Mouse (Mus musculus): ENCODE results near the gene A630001G21Rik. TPM values are rescaled to one million over a fixed set of nuclear protein-coding genes. Genes with fewer than 3 reads are reported as not detected.

The A630001G21Rik gene
- polyA plus RNA-seq, 1 experiment from 2014 or later = 0.94 TPM

- Histone ChIP-seq H3K36me3 (ENCODE audit: control insufficient read depth, insufficient read depth, low read length) (no peaks in the 10 kb centered on the region), H3K4me1 (ENCODE audit: control insufficient read depth, insufficient read depth, low read length) (0 out of 2 replicates have a peak, but pooled peaks cover 7% of the 10 kb centered on the region), H3K9ac (ENCODE audit: low read length) (no peak overlapping the region), H3K4me2 (ENCODE audit: low read depth) (no peak overlapping the region), H3K4me3 (ENCODE audit: low read depth, low read length) (no peak overlapping the region), H3K27ac (ENCODE audit: low read depth, low read length) (no peak overlapping the region), H3K27me3 (ENCODE audit: control insufficient read depth, insufficient read depth, low read length) (no peaks in the 10 kb centered on the region), H3K9me3 (ENCODE audit: control insufficient read depth, low read length) (no peaks in the 10 kb centered on the region)
- 82% methylated on average over 3 of the region's 3 CpGs for WGBS
- no peak for ATAC-seq (ENCODE audit: insufficient read depth, low FRiP score, low TSS enrichment)
- no peak for DNase-seq (ENCODE audit: low spot score)
Observed at GRCm38 (mm10) chr1:85790565-85790964, 12.1 kb upstream of the A630001G21Rik start.

DNA sequence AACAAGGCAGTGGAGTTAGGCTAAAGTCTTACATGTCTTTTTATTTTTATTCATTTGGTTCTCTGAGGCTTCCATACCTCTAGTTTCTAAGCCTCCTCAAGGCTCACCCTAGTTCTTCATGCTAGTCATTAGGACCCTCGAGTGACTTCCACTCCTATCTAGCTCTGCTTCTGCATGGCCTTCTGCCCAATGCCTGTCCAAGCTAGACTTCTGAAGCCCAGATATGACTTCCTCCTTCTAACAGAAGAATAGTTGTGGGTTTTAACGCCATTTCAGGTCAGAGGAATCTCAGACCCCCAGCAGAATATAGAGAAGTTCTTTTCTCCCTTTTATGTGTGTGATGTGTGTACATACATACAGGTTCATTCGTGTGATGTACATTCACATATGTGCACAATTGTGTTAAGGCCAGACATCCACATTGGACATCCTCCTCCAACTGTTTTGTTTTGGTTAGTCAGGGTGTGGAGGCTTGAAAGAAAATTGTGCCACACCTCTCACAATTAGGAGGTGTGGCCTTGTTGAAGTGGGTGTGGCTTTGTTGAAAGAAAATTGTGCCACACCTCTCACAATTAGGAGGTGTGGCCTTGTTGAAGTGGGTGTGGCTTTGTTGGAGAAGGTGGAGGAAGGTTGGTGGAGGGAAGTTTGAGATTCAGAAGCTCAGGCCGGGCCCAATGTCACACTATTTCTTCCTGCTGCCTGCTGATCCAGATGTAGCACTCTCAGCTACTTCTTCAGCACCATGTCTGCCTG lies 1.2 kb upstream of the A630001G21Rik start:
- WGBS = 79% methylated on average over 4 of the region's 4 CpGs
- Histone ChIP-seq H3K9ac (ENCODE audit: low read length) (no peak overlapping the region), H3K4me1 (ENCODE audit: control insufficient read depth, insufficient read depth, low read length) (no peaks in the 10 kb centered on the region), H3K27ac (ENCODE audit: low read depth, low read length) (no peak overlapping the region), H3K36me3 (ENCODE audit: control insufficient read depth, insufficient read depth, low read length) (no peaks in the 10 kb centered on the region), H3K4me2 (ENCODE audit: low read depth) (no peak overlapping the region), H3K27me3 (ENCODE audit: control insufficient read depth, insufficient read depth, low read length) (no peaks in the 10 kb centered on the region), H3K9me3 (ENCODE audit: control insufficient read depth, low read length) (no peaks in the 10 kb centered on the region), H3K4me3 (ENCODE audit: low read depth, low read length) (no peak overlapping the region)
- ATAC-seq (ENCODE audit: insufficient read depth, low FRiP score, low TSS enrichment) (no peak), DNase-seq (ENCODE audit: low spot score) (no peak)

DNA sequence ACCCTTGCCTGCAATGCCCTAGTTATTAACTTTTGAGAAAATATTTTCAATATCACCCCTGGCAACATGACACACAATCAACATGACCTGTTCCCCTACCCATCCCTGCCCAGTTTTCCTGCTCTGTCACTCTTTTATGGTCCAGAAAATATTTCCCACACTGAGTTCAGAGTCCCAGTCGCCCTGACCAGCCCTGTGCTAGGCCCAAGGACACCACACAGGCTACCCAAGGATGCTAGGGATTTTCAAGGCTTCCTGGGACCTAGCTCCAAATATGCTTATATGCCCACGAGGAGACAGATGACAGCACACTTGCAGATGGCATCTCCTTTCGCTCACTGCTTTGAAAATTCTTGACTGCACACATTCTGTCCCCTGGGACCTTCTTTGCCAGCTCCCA lies 569 bp upstream of the A630001G21Rik start:
- Histone ChIP-seq H3K27me3 (ENCODE audit: control insufficient read depth, insufficient read depth, low read length) (no peaks in the 10 kb centered on the region), H3K27ac (ENCODE audit: low read depth, low read length) (no peak overlapping the region), H3K9ac (ENCODE audit: low read length) (no peak overlapping the region), H3K4me1 (ENCODE audit: control insufficient read depth, insufficient read depth, low read length) (no peaks in the 10 kb centered on the region), H3K9me3 (ENCODE audit: control insufficient read depth, low read length) (no peaks in the 10 kb centered on the region), H3K4me3 (ENCODE audit: low read depth, low read length) (no peak overlapping the region), H3K36me3 (ENCODE audit: control insufficient read depth, insufficient read depth, low read length) (no peaks in the 10 kb centered on the region), H3K4me2 (ENCODE audit: low read depth) (no peak overlapping the region)
- WGBS = 63% methylated on average over 3 of the region's 3 CpGs
- DNase-seq (ENCODE audit: low spot score) (no peak), ATAC-seq (ENCODE audit: insufficient read depth, low FRiP score, low TSS enrichment) (no peak)

DNA sequence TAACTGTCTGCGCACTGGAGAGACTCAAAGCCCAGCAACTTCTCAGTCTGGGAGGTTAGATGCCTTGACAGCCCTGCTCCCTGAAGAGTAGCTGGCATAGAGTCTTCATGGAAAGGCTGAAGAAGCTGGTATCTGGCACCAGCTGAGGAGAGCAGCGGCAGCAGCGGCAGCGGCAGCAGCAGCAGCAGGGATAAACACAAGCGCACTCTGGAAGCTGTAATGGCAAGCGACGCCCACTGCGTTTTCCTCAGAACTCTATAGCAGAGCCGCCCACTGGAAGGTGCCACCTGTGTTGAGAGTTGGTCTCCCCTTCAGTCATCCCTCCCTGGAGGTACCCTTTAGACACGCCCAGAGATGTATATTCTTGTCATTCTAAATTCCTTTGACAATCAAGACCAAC lies 2.3 kb downstream of the A630001G21Rik start:
- no peaks in the 10 kb centered on the region for H3K27me3 ChIP-seq (ENCODE audit: control insufficient read depth, insufficient read depth, low read length)
- no peak overlapping the region for H3K9ac ChIP-seq (ENCODE audit: low read length)
- no peak overlapping the region for H3K4me2 ChIP-seq (ENCODE audit: low read depth)
- WGBS = 61% methylated on average over 10 of the region's 10 CpGs
- no peaks in the 10 kb centered on the region for H3K36me3 ChIP-seq (ENCODE audit: control insufficient read depth, insufficient read depth, low read length)
- H3K9me3 ChIP-seq (ENCODE audit: control insufficient read depth, low read length) = no peaks in the 10 kb centered on the region
- H3K4me3 ChIP-seq (ENCODE audit: low read depth, low read length) = no peak overlapping the region
- no peaks in the 10 kb centered on the region for H3K4me1 ChIP-seq (ENCODE audit: control insufficient read depth, insufficient read depth, low read length)
- ATAC-seq (ENCODE audit: insufficient read depth, low FRiP score, low TSS enrichment) (no peak), DNase-seq (ENCODE audit: low spot score) (no peak)
- no peak overlapping the region for H3K27ac ChIP-seq (ENCODE audit: low read depth, low read length)

DNA sequence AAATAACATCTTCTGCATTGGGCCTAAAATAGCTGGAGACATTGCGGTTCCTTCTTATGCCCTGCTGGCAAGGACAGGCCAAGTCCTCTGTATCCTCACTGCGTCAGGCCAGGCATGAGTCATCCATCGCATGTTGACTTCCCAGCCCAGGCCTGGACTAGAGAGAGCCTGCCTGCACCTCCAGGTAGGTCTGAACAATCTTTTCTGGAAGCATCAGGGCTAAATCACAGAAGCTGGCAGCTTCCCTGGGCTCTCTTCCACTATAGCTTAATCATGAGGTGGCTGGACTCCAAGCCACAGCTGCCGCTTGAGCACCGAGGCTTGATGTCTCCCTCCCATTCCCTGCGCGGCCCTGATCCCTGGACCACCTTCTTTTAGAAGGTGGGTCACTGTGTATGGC lies 3.3 kb downstream of the A630001G21Rik start:
- ATAC-seq (ENCODE audit: insufficient read depth, low FRiP score, low TSS enrichment) = no peak

DNA sequence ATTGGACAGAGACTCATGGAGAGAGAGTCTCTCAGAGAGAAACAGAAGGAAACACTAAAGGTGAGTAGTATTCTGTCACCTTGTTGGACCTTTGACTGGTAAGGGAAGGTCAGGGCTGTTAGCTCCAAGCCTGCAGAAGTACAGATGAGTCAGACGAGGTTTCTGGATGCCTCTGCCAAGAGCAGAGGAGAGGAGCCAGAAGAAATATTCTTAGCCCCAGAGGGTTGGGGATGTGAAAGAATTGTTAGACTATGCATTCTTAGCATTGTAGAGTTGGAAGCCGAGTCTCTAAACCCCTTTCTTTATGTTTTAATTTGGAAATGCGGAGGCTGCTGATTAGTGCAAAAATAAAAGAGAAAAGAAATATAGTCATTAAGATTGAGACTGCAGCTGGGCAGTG lies 6.5 kb downstream of the A630001G21Rik start:
- H3K27ac ChIP-seq (ENCODE audit: low read depth, low read length) = no peak overlapping the region
- no peak for ATAC-seq (ENCODE audit: insufficient read depth, low FRiP score, low TSS enrichment)
- no peaks in the 10 kb centered on the region for H3K27me3 ChIP-seq (ENCODE audit: control insufficient read depth, insufficient read depth, low read length)
- H3K9ac ChIP-seq (ENCODE audit: low read length) = no peak overlapping the region
- H3K4me3 ChIP-seq (ENCODE audit: low read depth, low read length) = no peak overlapping the region
- H3K4me1 ChIP-seq (ENCODE audit: control insufficient read depth, insufficient read depth, low read length) = no peaks in the 10 kb centered on the region
- H3K9me3 ChIP-seq (ENCODE audit: control insufficient read depth, low read length) = no peaks in the 10 kb centered on the region
- 85% methylated on average over 3 of the region's 3 CpGs for WGBS
- no peaks in the 10 kb centered on the region for H3K36me3 ChIP-seq (ENCODE audit: control insufficient read depth, insufficient read depth, low read length)
- no peak overlapping the region for H3K4me2 ChIP-seq (ENCODE audit: low read depth)
- DNase-seq (ENCODE audit: low spot score) = no peak

More for the DNA sequence above, 3.3 kb downstream of the A630001G21Rik start:
- no peaks in the 10 kb centered on the region for H3K4me1 ChIP-seq (ENCODE audit: control insufficient read depth, insufficient read depth, low read length)
- H3K4me2 ChIP-seq (ENCODE audit: low read depth) = no peak overlapping the region
- no peaks in the 10 kb centered on the region for H3K9me3 ChIP-seq (ENCODE audit: control insufficient read depth, low read length)
- no peak overlapping the region for H3K4me3 ChIP-seq (ENCODE audit: low read depth, low read length)
- no peak for DNase-seq (ENCODE audit: low spot score)
- no peaks in the 10 kb centered on the region for H3K27me3 ChIP-seq (ENCODE audit: control insufficient read depth, insufficient read depth, low read length)
- WGBS = 86% methylated on average over 7 of the region's 7 CpGs
- no peak overlapping the region for H3K27ac ChIP-seq (ENCODE audit: low read depth, low read length)
- no peaks in the 10 kb centered on the region for H3K36me3 ChIP-seq (ENCODE audit: control insufficient read depth, insufficient read depth, low read length)
- H3K9ac ChIP-seq (ENCODE audit: low read length) = no peak overlapping the region

DNA sequence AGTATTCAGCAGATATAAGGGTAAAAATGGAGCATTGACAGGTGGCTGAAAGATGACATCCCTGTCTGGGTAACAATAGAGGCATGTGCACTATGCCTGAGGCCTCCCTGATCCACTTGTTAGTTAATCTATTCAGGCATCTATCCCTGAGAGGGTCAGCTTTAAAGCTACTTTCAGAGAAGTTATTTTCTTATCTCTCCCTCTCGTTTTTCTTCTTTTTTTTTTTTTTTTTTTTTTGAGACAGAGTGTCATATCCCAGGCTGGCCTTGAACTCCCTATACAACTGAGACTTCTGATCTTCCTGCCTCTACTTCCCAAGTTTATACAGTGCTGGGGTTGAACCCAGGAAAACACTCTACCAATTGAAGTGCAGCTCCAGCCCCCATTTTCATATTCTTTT lies 10.7 kb downstream of the A630001G21Rik start:
- Histone ChIP-seq H3K4me3 (ENCODE audit: low read depth, low read length) (no peak overlapping the region), H3K27ac (ENCODE audit: low read depth, low read length) (no peak overlapping the region), H3K27me3 (ENCODE audit: control insufficient read depth, insufficient read depth, low read length) (no peaks in the 10 kb centered on the region), H3K9ac (ENCODE audit: low read length) (no peak overlapping the region), H3K9me3 (ENCODE audit: control insufficient read depth, low read length) (no peaks in the 10 kb centered on the region), H3K4me2 (ENCODE audit: low read depth) (no peak overlapping the region), H3K4me1 (ENCODE audit: control insufficient read depth, insufficient read depth, low read length) (no peaks in the 10 kb centered on the region), H3K36me3 (ENCODE audit: control insufficient read depth, insufficient read depth, low read length) (no peaks in the 10 kb centered on the region)
- DNase-seq (ENCODE audit: low spot score) = no peak
- WGBS = 91% methylated on average over 1 of the region's 1 CpGs
- ATAC-seq (ENCODE audit: insufficient read depth, low FRiP score, low TSS enrichment) = no peak

DNA sequence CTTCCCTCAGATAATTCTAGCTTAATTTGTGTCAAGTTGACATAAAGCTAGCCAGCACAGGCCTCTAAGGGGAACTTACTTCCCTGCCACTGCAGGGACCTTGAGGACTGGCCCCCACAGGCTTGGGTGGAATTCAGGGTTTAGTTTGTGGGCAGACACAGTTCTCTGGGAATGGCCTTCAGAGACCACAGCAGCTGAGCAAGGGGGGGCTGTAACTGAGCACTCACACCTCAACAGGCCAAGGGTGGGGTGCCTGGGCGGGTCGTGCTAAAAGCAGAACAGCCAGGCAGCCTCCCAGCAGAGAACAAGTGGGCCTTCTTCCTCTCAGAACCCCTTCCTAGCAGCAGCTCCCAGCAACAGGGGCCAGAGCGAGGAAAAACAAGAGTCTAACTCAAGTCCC lies 12.3 kb downstream of the A630001G21Rik start:
- ATAC-seq (ENCODE audit: insufficient read depth, low FRiP score, low TSS enrichment) = no peak

GRCm38 (mm10) chr1:85764291-85764690 lies 14.2 kb downstream of the A630001G21Rik start:
- 70% methylated on average over 4 of the region's 4 CpGs for WGBS

More for the DNA sequence above, 12.3 kb downstream of the A630001G21Rik start:
- H3K9me3 ChIP-seq (ENCODE audit: control insufficient read depth, low read length) = no peaks in the 10 kb centered on the region
- no peak overlapping the region for H3K27ac ChIP-seq (ENCODE audit: low read depth, low read length)
- no peak overlapping the region for H3K9ac ChIP-seq (ENCODE audit: low read length)
- no peaks in the 10 kb centered on the region for H3K27me3 ChIP-seq (ENCODE audit: control insufficient read depth, insufficient read depth, low read length)
- 73% methylated on average over 3 of the region's 3 CpGs for WGBS
- H3K36me3 ChIP-seq (ENCODE audit: control insufficient read depth, insufficient read depth, low read length) = no peaks in the 10 kb centered on the region
- H3K4me3 ChIP-seq (ENCODE audit: low read depth, low read length) = no peak overlapping the region
- DNase-seq (ENCODE audit: low spot score) = no peak
- H3K4me2 ChIP-seq (ENCODE audit: low read depth) = no peak overlapping the region
- no peaks in the 10 kb centered on the region for H3K4me1 ChIP-seq (ENCODE audit: control insufficient read depth, insufficient read depth, low read length)

More at GRCm38 (mm10) chr1:85764291-85764690, 14.2 kb downstream of the A630001G21Rik start:
- ATAC-seq (ENCODE audit: insufficient read depth, low FRiP score, low TSS enrichment) (no peak), DNase-seq (ENCODE audit: low spot score) (no peak)
- no peak overlapping the region for H3K4me2 ChIP-seq (ENCODE audit: low read depth)
- H3K4me3 ChIP-seq (ENCODE audit: low read depth, low read length) = no peak overlapping the region
- no peak overlapping the region for H3K9ac ChIP-seq (ENCODE audit: low read length)
- no peaks in the 10 kb centered on the region for H3K9me3 ChIP-seq (ENCODE audit: control insufficient read depth, low read length)
- H3K4me1 ChIP-seq (ENCODE audit: control insufficient read depth, insufficient read depth, low read length) = no peaks in the 10 kb centered on the region
- H3K27me3 ChIP-seq (ENCODE audit: control insufficient read depth, insufficient read depth, low read length) = no peaks in the 10 kb centered on the region
- no peaks in the 10 kb centered on the region for H3K36me3 ChIP-seq (ENCODE audit: control insufficient read depth, insufficient read depth, low read length)
- no peak overlapping the region for H3K27ac ChIP-seq (ENCODE audit: low read depth, low read length)

All from neural tube, embryonic 11.5 days (tissue).